Mouse (Mus musculus) gastrocnemius, adult 2 months (tissue): Measurements from ENCODE around the gene 7530416G11Rik. TPM values are rescaled to one million over a fixed set of nuclear protein-coding genes. Genes with fewer than 3 reads are reported as not detected.

Experiments
- DNase-seq: peaks from one replicate; pipeline ENCODE4 v3.0.0; 2022
- H3K27ac ChIP-seq: fragments of 200-600 bp; 2 replicates; pipeline ENCODE4 v1.8.1; 2022; ENCODE audit warnings: mild to moderate bottlenecking
- H3K4me3 ChIP-seq: fragments of 200-600 bp; 2 replicates; pipeline ENCODE4 v1.8.1; 2022; ENCODE audit warnings: mild to moderate bottlenecking, moderate library complexity
- CTCF ChIP-seq: fragments of 200-600 bp; IDR thresholded peaks from 2 replicates; pipeline ENCODE4 v1.8.1; 2022; ENCODE audit warnings: antibody characterized with exemption, mild to moderate bottlenecking, moderate library complexity
- intact Hi-C: fragments of 180-260 bp; cut with DNase I; formaldehyde crosslinking; loops from one replicate; pipeline ENCODE4 v1.15.1; 2025
- long read RNA-seq, 2 experiments: library from polyadenylated mRNA; stranded (forward); transcript quantifications; one replicate each; pipeline ENCODE4 v2.0.0; 2021
- total RNA-seq, 2 experiments: library from RNA; stranded (reverse); gene quantifications; 2 replicates each; pipeline ENCODE4 v1.2.3; 2021

Gene 7530416G11Rik
- not detected for total RNA-seq
- long read RNA-seq, experiment 1: 0 reads
- long read RNA-seq, experiment 2: 0 reads

GRCm38 (mm10) chr15:85503127-85503526 lies at the start of gene 7530416G11Rik:
Gene 7530416G11Rik, minus strand, starts transcription at chr15:85503227.
- Histone ChIP-seq H3K27ac (no peak within 1 kb of the TSS), H3K4me3 (no peak within 1 kb of the TSS)
- intact Hi-C loops: no loop called here
- DNase-seq: no peak
- no peak for TF ChIP-seq CTCF

GRCm38 (mm10) chr15:85546500-85546899 lies 43.5 kb upstream of the 7530416G11Rik start:
- no peak for TF ChIP-seq CTCF
- Histone ChIP-seq H3K4me3 (no peak overlapping the region), H3K27ac (no peak overlapping the region)
- no peak for DNase-seq
- intact Hi-C loops: no loop called here

GRCm38 (mm10) chr15:85545369-85545768 lies 42.3 kb upstream of the 7530416G11Rik start:
- no peak for TF ChIP-seq CTCF
- intact Hi-C loops: no loop called here
- H3K27ac ChIP-seq: no peak overlapping the region
- H3K4me3 ChIP-seq: no peak overlapping the region
- DNase-seq: no peak

- no peak overlapping the region for H3K27ac ChIP-seq
- no peak overlapping the region for H3K4me3 ChIP-seq
- TF ChIP-seq CTCF: no peak
- intact Hi-C loops: no loop called here
- no peak for DNase-seq
Observed at GRCm38 (mm10) chr15:85538170-85538569, 35.1 kb upstream of the 7530416G11Rik start.

GRCm38 (mm10) chr15:85537151-85537550 lies 34.1 kb upstream of the 7530416G11Rik start:
- no peak overlapping the region for H3K4me3 ChIP-seq
- TF ChIP-seq CTCF: no peak
- no peak overlapping the region for H3K27ac ChIP-seq
- intact Hi-C loops: no loop called here
- DNase-seq: no peak

GRCm38 (mm10) chr15:85534646-85535045 lies 31.6 kb upstream of the 7530416G11Rik start:
- TF ChIP-seq CTCF: no peak
- intact Hi-C loops: no loop called here

GRCm38 (mm10) chr15:85534215-85534614 lies 31.2 kb upstream of the 7530416G11Rik start:
- Histone ChIP-seq H3K27ac (no peak overlapping the region), H3K4me3 (no peak overlapping the region)
- DNase-seq: no peak
- no peak for TF ChIP-seq CTCF
- intact Hi-C loops: no loop called here

More at GRCm38 (mm10) chr15:85534646-85535045, 31.6 kb upstream of the 7530416G11Rik start:
- no peak for DNase-seq
- no peak overlapping the region for H3K4me3 ChIP-seq
- no peak overlapping the region for H3K27ac ChIP-seq

GRCm38 (mm10) chr15:85532063-85532462 lies 29.0 kb upstream of the 7530416G11Rik start:
- H3K4me3 ChIP-seq: no peak overlapping the region
- TF ChIP-seq CTCF: no peak
- DNase-seq: no peak
- no peak overlapping the region for H3K27ac ChIP-seq
- intact Hi-C loops: no loop called here

- no peak overlapping the region for H3K4me3 ChIP-seq
- no peak for TF ChIP-seq CTCF
- H3K27ac ChIP-seq: no peak overlapping the region
- intact Hi-C loops: no loop called here
- DNase-seq: no peak
Observed at GRCm38 (mm10) chr15:85529911-85530310, 26.9 kb upstream of the 7530416G11Rik start.

- intact Hi-C loops: no loop called here
- no peak for TF ChIP-seq CTCF
Observed at GRCm38 (mm10) chr15:85524404-85524950, 21.4 kb upstream of the 7530416G11Rik start.

GRCm38 (mm10) chr15:85523173-85523991 lies 20.4 kb upstream of the 7530416G11Rik start:
- intact Hi-C loops: no loop called here
- peak; percentile 11; the same call in 1 of the 2 replicates for TF ChIP-seq CTCF
- peak overlapping the region; percentile 49 for H3K4me3 ChIP-seq
- peak overlapping the region; percentile 28; the same call in 1 of the 2 replicates for H3K27ac ChIP-seq
- peak; percentile 78 for DNase-seq

More at GRCm38 (mm10) chr15:85524404-85524950, 21.4 kb upstream of the 7530416G11Rik start:
- Histone ChIP-seq H3K27ac (no peak overlapping the region), H3K4me3 (no peak overlapping the region)
- DNase-seq: no peak

- no peak overlapping the region for H3K4me3 ChIP-seq
- TF ChIP-seq CTCF: no peak
- no peak for DNase-seq
- H3K27ac ChIP-seq: no peak overlapping the region
- intact Hi-C loops: no loop called here
Observed at GRCm38 (mm10) chr15:85519438-85519837, 16.4 kb upstream of the 7530416G11Rik start.

GRCm38 (mm10) chr15:85507370-85508014 lies 4.5 kb upstream of the 7530416G11Rik start:
- TF ChIP-seq CTCF: no peak
- DNase-seq: peak; percentile 15
- H3K27ac ChIP-seq: no peak overlapping the region
- intact Hi-C loops: no loop called here
- H3K4me3 ChIP-seq: no peak overlapping the region
